Mouse (Mus musculus) small intestine, adult 2 months (tissue): ENCODE measurements around the gene Prkcg. TPM values are rescaled to one million over a fixed set of nuclear protein-coding genes. Genes with fewer than 3 reads are reported as not detected.

ENCODE experiments used
- H3K27ac ChIP-seq: fragments of 200-500 bp; 2 replicates; pipeline ENCODE4 v1.5.1; 2012; ENCODE audit warnings: low read depth, low read length, control low read depth, inconsistent platforms; ENCODE audit not compliant: insufficient read depth
- H3K27me3 ChIP-seq: fragments of 200-500 bp; 2 replicates; pipeline ENCODE4 v1.6.1; 2012; ENCODE audit warnings: mild to moderate bottlenecking, moderate library complexity, low read length, inconsistent platforms; ENCODE audit not compliant: control insufficient read depth, insufficient read depth
- H3K36me3 ChIP-seq: fragments of 200-500 bp; 2 replicates; pipeline ENCODE4 v1.6.1; 2012; ENCODE audit warnings: mild to moderate bottlenecking, low read length, control low read depth, inconsistent platforms; ENCODE audit not compliant: control insufficient read depth, insufficient read depth
- H3K4me1 ChIP-seq: fragments of 200-500 bp; 2 replicates; pipeline ENCODE4 v1.6.1; 2012; ENCODE audit warnings: low read length, inconsistent platforms, mixed read lengths; ENCODE audit not compliant: control insufficient read depth, insufficient read depth, insufficient read length
- H3K4me3 ChIP-seq: fragments of 200-500 bp; 2 replicates; pipeline ENCODE4 v1.5.1; 2012; ENCODE audit warnings: low read depth, mild to moderate bottlenecking, control low read depth, inconsistent platforms, low read length, moderate library complexity
- CTCF ChIP-seq: fragments of 200-500 bp; IDR thresholded peaks from 2 replicates; pipeline ENCODE4 v1.5.1; 2012; ENCODE audit warnings: low read depth, mild to moderate bottlenecking, control low read depth, inconsistent platforms, low read length, moderate library complexity, mixed read lengths; ENCODE audit not compliant: insufficient replicate concordance, insufficient read length; ENCODE audit errors: extremely low read depth
- POLR2A ChIP-seq: fragments of 200-500 bp; IDR thresholded peaks from 2 replicates; pipeline ENCODE4 v1.6.1; 2012; ENCODE audit warnings: low read depth, mild to moderate bottlenecking, control low read depth, inconsistent platforms, low read length, moderate library complexity
- WGBS: fragments of 180-500 bp; shearing (Covaris S2); methylation state at CpG from one replicate; pipeline ENCODE4 v1.1.7; 2018; 5-methylcytosine and 5-hydroxymethylcytosine counted together
- polyA plus RNA-seq: library from polyadenylated mRNA; depleted of rRNA; stranded (reverse); fragments of >200 nt; gene quantifications from 2 replicates; pipeline ENCODE4 v1.2.3, GENCODE M21; 2012

The Prkcg gene
- polyA plus RNA-seq, 1 experiment = 1.0 TPM

- Histone ChIP-seq H3K27me3 (peaks cover 19% of the 10 kb centered on the region), H3K27ac (no peak overlapping the region), H3K4me1 (no peaks in the 10 kb centered on the region), H3K4me3 (no peak overlapping the region), H3K36me3 (no peaks in the 10 kb centered on the region)
- WGBS = 56% methylated on average over 4 of the region's 4 CpGs
- TF ChIP-seq CTCF (no peak), POLR2A (no peak)
Measured at GRCm38 (mm10) chr7:3327961-3328360, 39.0 kb downstream of the Prkcg start.

- no peak overlapping the region for H3K4me3 ChIP-seq
Measured at GRCm38 (mm10) chr7:3329776-3330546, 41.0 kb downstream of the Prkcg start.

GRCm38 (mm10) chr7:3331171-3331570 lies 42.2 kb downstream of the Prkcg start:
- no peaks in the 10 kb centered on the region for H3K36me3 ChIP-seq
- TF ChIP-seq CTCF = no peak
- no peak for TF ChIP-seq POLR2A
- H3K4me1 ChIP-seq = no peaks in the 10 kb centered on the region
- no peak overlapping the region for H3K4me3 ChIP-seq
- H3K27me3 ChIP-seq = peaks cover 28% of the 10 kb centered on the region
- 39% methylated on average over 6 of the region's 6 CpGs for WGBS
- H3K27ac ChIP-seq = no peak overlapping the region

More at GRCm38 (mm10) chr7:3329776-3330546, 41.0 kb downstream of the Prkcg start:
- Histone ChIP-seq H3K4me1 (no peaks in the 10 kb centered on the region), H3K27me3 (peaks cover 28% of the 10 kb centered on the region), H3K36me3 (no peaks in the 10 kb centered on the region), H3K27ac (no peak overlapping the region)
- 23% methylated on average over 31 of the region's 31 CpGs for WGBS
- TF ChIP-seq POLR2A = no peak
- TF ChIP-seq CTCF = peak; percentile 85

GRCm38 (mm10) chr7:3331581-3332223 lies 42.7 kb downstream of the Prkcg start:
- Histone ChIP-seq H3K36me3 (no peaks in the 10 kb centered on the region), H3K4me1 (no peaks in the 10 kb centered on the region), H3K27me3 (peaks cover 28% of the 10 kb centered on the region), H3K27ac (no peak overlapping the region), H3K4me3 (peak overlapping the region; percentile 24)
- WGBS = 2% methylated on average over 27 of the region's 27 CpGs
- no peak for TF ChIP-seq CTCF
- no peak for TF ChIP-seq POLR2A

GRCm38 (mm10) chr7:3332224-3332615 lies 43.2 kb downstream of the Prkcg start:
- 4% methylated on average over 4 of the region's 4 CpGs for WGBS
- Histone ChIP-seq H3K27ac (no peak overlapping the region), H3K4me3 (peak overlapping the region; percentile 14), H3K27me3 (peaks cover 28% of the 10 kb centered on the region), H3K4me1 (no peaks in the 10 kb centered on the region), H3K36me3 (no peaks in the 10 kb centered on the region)
- TF ChIP-seq POLR2A (no peak), CTCF (no peak)

- WGBS = 6% methylated on average over 60 of the region's 65 CpGs
- Histone ChIP-seq H3K4me3 (peak within 1 kb of the TSS; percentile 54), H3K36me3 (no peaks in the 10 kb centered on the region), H3K27me3 (peaks cover 28% of the 10 kb centered on the region), H3K4me1 (no peaks in the 10 kb centered on the region), H3K27ac (no peak within 1 kb of the TSS)
- no peak for TF ChIP-seq CTCF
- no peak for TF ChIP-seq POLR2A
Measured at GRCm38 (mm10) chr7:3332619-3333521, 43.9 kb downstream of the Prkcg start, which contains the start of gene Cacng7. Gene Cacng7 (plus strand): TSS chr7:3332955.
